Mouse (Mus musculus) Patski (cell line): ENCODE results near the gene Lrp6. TPM values are rescaled to one million over a fixed set of nuclear protein-coding genes. Genes with fewer than 3 reads are reported as not detected.

Source experiments
- ATAC-seq: fragments of 100-300 bp; one replicate; pipeline ENCODE4 v1.8.0; 2021
- CTCF ChIA-PET: fragments of 350-600 bp; sonication (Branson Sonifier 250); formaldehyde crosslinking; loops from one replicate; lab custom pipeline; 2022; ENCODE audit warnings: inconsistent platforms; lab: Charles Lee
- POLR2A ChIA-PET: fragments of 350-600 bp; sonication (Branson Sonifier 250); formaldehyde crosslinking; loops from one replicate; lab custom pipeline; 2022; ENCODE audit warnings: antibody characterized with exemption, inconsistent platforms; lab: Charles Lee
- DNase-seq: peaks from one replicate; pipeline ENCODE4 v3.0.0-alpha.2; 2011; ENCODE audit warnings: low read depth, low spot score
- H3K27me3 ChIP-seq: fragments of 371-371 bp; one replicate; pipeline ENCODE4 v1.5.1; 2021
- CTCF ChIP-seq: fragments of 100-300 bp; IDR thresholded peaks from one replicate; pipeline ENCODE4 v1.5.1; 2021
- in situ Hi-C: fragments of 300-500 bp; cut with MboI; formaldehyde crosslinking; loops from 3 replicates; pipeline ENCODE4 v1.11.1; 2018; ENCODE audit warnings: low pct_unique_long_range_greater_than_20kb, mixed read lengths
- polyA plus RNA-seq: library from polyadenylated mRNA; unstranded; gene quantifications from one replicate; pipeline ENCODE4 v1.2.3, GENCODE M21; 2021

Gene Lrp6
- polyA plus RNA-seq = 36.2 TPM

- no peak for TF ChIP-seq CTCF
- H3K27me3 ChIP-seq = no peaks in the 10 kb centered on the region
- ChIA-PET POLR2A (interaction anchor here (0.6 to 1.1 kb wide), 3 partner anchors 40 to 1463 kb away, joined by 3 to 4 read pairs (median 4); no protein-coding TSS in a partner anchor), CTCF (no interaction called here)
- DNase-seq = peak; percentile 28
- in situ Hi-C loops = no loop called here
- peak; percentile 89 for ATAC-seq
Observed at GRCm38 (mm10) chr6:134566818-134567485, at the start of gene Lrp6. Lrp6 (minus strand) TSS chr6:134566965.

DNA sequence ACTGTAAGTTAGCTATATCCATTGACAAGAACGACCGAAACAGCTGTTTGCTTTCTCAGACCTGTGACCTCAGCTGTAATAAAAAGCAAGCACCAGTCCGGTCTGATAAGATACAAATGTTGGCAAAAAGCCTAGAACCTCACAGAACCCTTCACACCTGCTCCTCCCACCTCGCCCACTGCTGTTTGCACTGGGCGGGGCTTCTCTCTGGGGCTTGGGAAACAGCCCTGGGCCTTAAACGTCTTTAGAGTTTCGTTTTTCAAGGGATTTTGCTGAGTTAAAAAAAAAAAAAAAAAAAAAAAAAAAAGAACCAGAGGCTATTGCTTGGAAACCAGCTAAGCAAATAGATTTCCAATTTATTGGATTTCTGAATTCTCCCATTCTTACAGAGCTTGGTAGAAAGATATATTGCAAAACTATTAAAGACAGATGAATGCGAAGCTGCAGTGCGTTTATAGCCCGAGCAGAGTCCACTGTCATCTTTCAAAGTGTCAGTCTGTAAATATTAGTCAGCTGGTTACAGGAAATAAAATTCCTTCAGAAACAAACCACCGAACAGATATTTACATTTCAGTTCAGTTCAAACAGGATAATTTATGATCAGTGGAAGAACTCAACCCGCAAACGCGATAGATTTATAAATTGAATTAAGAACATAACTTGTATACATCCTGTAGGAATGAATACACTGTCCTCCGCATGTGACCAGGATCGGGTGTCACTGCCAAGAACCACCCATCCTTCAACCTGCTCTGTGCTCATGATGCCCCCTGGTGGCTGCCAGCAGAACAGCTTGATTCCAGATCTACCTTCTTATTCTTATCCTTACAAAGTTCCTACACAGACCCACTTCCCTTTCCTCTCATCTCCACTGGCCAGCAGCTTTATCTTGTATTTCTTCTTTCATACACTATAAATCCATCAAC is 48.2 kb upstream of the Lrp6 start:
- H3K27me3 ChIP-seq = no peaks in the 10 kb centered on the region
- in situ Hi-C loops = loop anchor here (25.0 kb wide), 1 partner anchor 353 kb away; no protein-coding TSS in a partner anchor
- peak; percentile 97 for TF ChIP-seq CTCF
- ATAC-seq (peak; percentile 86), DNase-seq (peak; percentile 19)
- POLR2A ChIA-PET = interaction anchor here (0.6 to 1.3 kb wide), 4 partner anchors 14 to 186 kb away, joined by 3 to 7 read pairs (median 4); no protein-coding TSS in a partner anchor
- CTCF ChIA-PET = interaction anchor here (0.7 to 2.1 kb wide), 19 partner anchors 8 to 195 kb away, joined by 3 to 8 read pairs (median 4); no protein-coding TSS in a partner anchor

DNA sequence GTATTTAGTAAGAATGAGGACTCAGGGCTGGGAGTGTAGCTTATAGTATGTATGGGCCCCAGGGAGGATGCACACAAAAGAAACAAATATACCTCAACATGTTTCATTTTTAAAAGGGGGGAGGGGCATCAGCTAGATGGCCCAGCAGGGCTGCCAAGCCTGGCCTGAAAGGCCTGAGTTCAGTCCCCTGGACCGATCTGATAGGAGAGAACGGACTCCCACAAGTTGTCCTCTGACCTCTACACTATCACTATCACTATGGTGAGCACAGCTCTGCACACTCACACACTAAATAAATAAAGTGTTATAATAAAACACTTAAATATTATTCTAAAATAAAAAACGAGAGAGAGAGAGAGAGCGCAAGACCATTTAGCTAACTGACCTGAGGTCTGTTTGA is 47.6 kb upstream of the Lrp6 start:
- in situ Hi-C loops = loop anchor here (25.0 kb wide), 1 partner anchor 352 kb away; no protein-coding TSS in a partner anchor
- CTCF ChIA-PET = interaction anchor here (0.7 to 2.1 kb wide), 12 partner anchors 14 to 195 kb away, joined by 3 to 8 read pairs (median 4); no protein-coding TSS in a partner anchor
- ATAC-seq = no peak
- no peak for TF ChIP-seq CTCF
- no peak for DNase-seq
- POLR2A ChIA-PET = interaction anchor here (0.6 to 1.2 kb wide), 3 partner anchors 14 to 181 kb away, joined by 3 to 4 read pairs (median 3); no protein-coding TSS in a partner anchor
- no peaks in the 10 kb centered on the region for H3K27me3 ChIP-seq

DNA sequence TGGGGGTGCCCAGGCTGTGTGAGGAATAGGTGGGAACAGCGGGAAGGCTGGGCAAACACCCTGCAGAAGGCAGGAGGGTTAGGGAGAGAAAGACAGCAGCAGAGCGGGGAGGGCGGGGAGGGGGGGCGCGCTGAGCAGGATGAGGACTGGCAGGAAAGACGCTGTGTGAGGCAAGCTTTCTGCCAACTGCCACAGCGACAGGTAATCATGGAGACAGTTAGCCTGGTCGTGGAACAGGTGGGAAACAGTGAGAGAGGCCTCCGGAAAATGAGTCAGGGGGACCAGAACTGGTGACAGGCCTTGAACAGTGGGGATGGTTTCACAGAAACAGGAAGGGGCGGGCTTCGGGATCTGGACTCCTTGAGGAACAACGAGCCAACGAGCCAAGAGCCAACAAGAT is 45.1 kb upstream of the Lrp6 start:
- CTCF ChIA-PET = interaction anchor here (0.9 to 1.2 kb wide), 2 partner anchors 179 to 189 kb away, joined by 3 read pairs; no protein-coding TSS in a partner anchor
- ATAC-seq (no peak), DNase-seq (no peak)
- in situ Hi-C loops = loop anchor here (25.0 kb wide), 1 partner anchor 350 kb away; no protein-coding TSS in a partner anchor
- no peaks in the 10 kb centered on the region for H3K27me3 ChIP-seq
- POLR2A ChIA-PET = no interaction called here
- no peak for TF ChIP-seq CTCF

DNA sequence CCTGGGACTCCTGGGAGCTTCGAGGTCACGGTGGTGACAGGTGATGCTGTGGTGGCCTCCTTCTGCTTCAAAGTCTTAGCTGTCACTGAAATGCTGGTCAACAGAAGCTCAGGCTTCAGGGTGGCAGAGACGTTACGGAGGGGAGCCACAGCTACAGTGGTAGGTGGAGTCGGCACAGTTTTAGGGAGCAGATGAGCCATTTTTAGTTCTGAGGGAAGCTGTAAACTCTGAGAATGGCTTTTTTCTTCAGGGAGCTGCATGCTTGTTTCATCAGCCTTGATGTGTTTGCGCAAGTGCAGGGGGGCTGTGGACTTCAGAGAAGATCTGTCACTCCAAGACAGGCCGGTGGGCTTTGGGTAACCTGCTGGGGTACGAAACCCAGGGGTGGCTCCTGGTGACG is 43.6 kb upstream of the Lrp6 start:
- ATAC-seq = no peak
- H3K27me3 ChIP-seq = no peaks in the 10 kb centered on the region
- ChIA-PET POLR2A (interaction anchor here (0.9 kb wide), 1 partner anchor 29 kb away, joined by 3 read pairs; no protein-coding TSS in a partner anchor), CTCF (interaction anchor here (1.1 to 1.6 kb wide), 2 partner anchors 9 to 176 kb away, joined by 3 to 4 read pairs; no protein-coding TSS in a partner anchor)
- no peak for DNase-seq
- in situ Hi-C loops = loop anchor here (25.0 kb wide), 1 partner anchor 348 kb away; no protein-coding TSS in a partner anchor
- TF ChIP-seq CTCF = no peak

DNA sequence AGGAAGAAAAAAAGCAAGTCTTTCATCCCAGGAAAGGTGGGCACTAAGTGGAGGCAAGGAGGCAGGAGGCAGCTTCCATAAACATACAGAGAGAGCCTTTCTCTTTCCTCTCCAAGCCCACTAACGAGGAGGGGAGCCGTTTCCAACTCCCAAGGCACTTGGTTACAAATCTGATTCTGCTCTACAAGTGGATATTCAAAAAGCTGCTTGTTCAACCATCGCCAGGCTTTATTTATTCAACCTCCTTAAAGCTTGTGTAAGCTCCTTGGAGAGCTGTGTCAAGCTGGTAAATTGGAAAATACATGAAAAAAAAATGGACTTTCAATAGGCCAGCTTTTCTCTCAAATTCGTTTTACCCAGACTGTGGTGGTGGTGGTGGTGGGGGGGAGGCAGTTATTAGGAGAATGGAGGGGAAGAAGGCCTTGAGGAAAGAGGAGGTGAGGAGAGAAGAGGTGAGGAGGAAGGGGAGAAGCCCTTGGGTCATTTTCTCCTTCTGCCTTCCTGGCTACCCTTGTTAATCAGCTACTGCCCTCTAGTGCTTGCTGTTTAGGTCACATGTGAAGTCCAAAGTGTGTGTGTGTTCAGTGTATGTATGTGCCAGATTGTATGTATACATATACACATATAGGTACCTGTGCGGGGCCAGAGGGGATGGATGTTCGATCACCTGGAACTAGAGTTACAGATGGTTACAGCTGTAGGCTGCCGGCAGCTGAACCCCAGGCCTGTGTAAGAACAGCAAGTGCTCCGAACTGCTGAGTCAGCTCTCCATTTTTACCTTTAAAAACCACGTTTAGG is 40.4 kb upstream of the Lrp6 start:
- in situ Hi-C loops = loop anchor here (5.0 to 25.0 kb wide), 3 partner anchors 175 to 642 kb away; no protein-coding TSS in a partner anchor
- no peak for DNase-seq
- peak; percentile 29 for ATAC-seq
- no peaks in the 10 kb centered on the region for H3K27me3 ChIP-seq
- CTCF ChIA-PET = interaction anchor here (0.7 to 4.1 kb wide), 22 partner anchors 8 to 264 kb away, joined by 3 to 27 read pairs (median 4); no protein-coding TSS in a partner anchor
- TF ChIP-seq CTCF = peak; percentile 72
- POLR2A ChIA-PET = interaction anchor here (0.6 to 1.2 kb wide), 2 partner anchors 40 to 1244 kb away, joined by 3 read pairs; no protein-coding TSS in a partner anchor

DNA sequence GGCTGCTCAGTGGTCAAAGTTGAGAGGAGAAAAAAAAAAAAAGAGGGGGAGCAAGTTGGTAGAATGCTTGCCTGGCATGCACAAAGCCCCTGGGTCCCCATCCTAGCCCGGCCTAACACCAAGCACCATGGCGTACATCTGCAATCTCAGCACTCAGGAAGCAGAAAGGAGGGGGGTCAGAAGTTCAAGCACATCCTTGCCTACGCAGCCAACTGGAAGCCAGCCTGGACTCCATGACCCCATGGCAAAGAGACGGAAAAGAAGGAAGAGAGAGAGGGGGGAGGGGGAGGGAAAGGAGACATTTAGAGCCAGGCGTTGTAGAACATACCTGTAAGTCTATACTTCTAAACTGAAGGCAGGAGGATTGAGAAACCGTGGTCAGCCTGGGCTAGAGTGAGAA is 39.8 kb upstream of the Lrp6 start:
- POLR2A ChIA-PET = interaction anchor here (1.2 kb wide), 1 partner anchor 39 kb away, joined by 3 read pairs; no protein-coding TSS in a partner anchor
- no peak for ATAC-seq
- no peaks in the 10 kb centered on the region for H3K27me3 ChIP-seq
- TF ChIP-seq CTCF = no peak
- DNase-seq = no peak
- CTCF ChIA-PET = interaction anchor here (0.7 to 4.1 kb wide), 16 partner anchors 8 to 645 kb away, joined by 3 to 27 read pairs (median 4); no protein-coding TSS in a partner anchor
- in situ Hi-C loops = loop anchor here (5.0 to 25.0 kb wide), 3 partner anchors 174 to 642 kb away; no protein-coding TSS in a partner anchor

DNA sequence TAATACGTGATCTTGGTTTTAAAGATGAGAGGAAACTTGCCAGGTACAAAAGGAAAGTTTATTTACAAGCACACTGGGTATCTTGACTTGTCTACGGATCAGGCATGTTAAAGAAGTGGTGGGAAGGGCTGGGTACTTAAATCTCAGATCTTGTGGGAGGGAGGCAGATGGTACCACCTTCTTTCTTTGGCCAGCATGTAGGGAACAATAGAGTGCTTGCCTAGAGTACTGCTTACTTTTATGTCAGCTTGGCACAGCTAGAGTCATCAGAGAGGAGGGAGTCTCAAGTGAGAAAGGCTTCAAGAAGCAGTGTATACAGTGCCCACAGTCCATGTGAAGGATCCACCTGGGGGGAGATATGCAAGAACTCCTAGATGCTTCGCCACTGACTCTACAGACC is 38.4 kb upstream of the Lrp6 start:
- in situ Hi-C loops = loop anchor here (5.0 to 25.0 kb wide), 3 partner anchors 173 to 640 kb away; no protein-coding TSS in a partner anchor
- ATAC-seq = no peak
- CTCF ChIA-PET = interaction anchor here (4.1 kb wide), 1 partner anchor 178 kb away, joined by 27 read pairs; no protein-coding TSS in a partner anchor
- POLR2A ChIA-PET = no interaction called here
- DNase-seq = no peak
- H3K27me3 ChIP-seq = no peaks in the 10 kb centered on the region
- TF ChIP-seq CTCF = no peak
